Mouse (Mus musculus) myocyte (in vitro differentiated cells): ENCODE results near the gene Kcna10. TPM values are rescaled to one million over a fixed set of nuclear protein-coding genes. Genes with fewer than 3 reads are reported as not detected.

Experiments
- H3K27me3 ChIP-seq: one replicate; pipeline ENCODE4 v1.6.1; 2011; ENCODE audit not compliant: control insufficient read depth, insufficient read depth, insufficient read length
- H3K36me3 ChIP-seq: one replicate; pipeline ENCODE4 v1.6.1; 2011; ENCODE audit not compliant: control insufficient read depth, insufficient read depth
- H3K4me2 ChIP-seq: one replicate; pipeline ENCODE4 v1.6.1; 2011; ENCODE audit warnings: low read depth, control low read depth
- H3K4me3 ChIP-seq: one replicate; pipeline ENCODE4 v1.5.1; 2011; ENCODE audit warnings: mild to moderate bottlenecking, control low read depth, moderate library complexity
- H3K79me2 ChIP-seq: one replicate; pipeline ENCODE4 v1.6.1; 2011; ENCODE audit not compliant: control insufficient read depth, insufficient read depth
- H3ac ChIP-seq: one replicate; pipeline ENCODE4 v1.6.1; 2011; ENCODE audit not compliant: control insufficient read depth, insufficient read length
- CEBPB ChIP-seq: IDR thresholded peaks from 2 replicates; pipeline ENCODE4 v1.6.1; 2011; ENCODE audit warnings: mild to moderate bottlenecking, moderate library complexity; ENCODE audit not compliant: poor library complexity, insufficient read depth, severe bottlenecking
- E2F4 ChIP-seq: IDR thresholded peaks from one replicate; pipeline ENCODE4 v1.6.1; 2011; ENCODE audit warnings: mild to moderate bottlenecking, control low read depth, moderate library complexity; ENCODE audit not compliant: insufficient read depth
- MAX ChIP-seq: IDR thresholded peaks from one replicate; pipeline ENCODE4 v1.6.1; 2011; ENCODE audit warnings: low read depth, mild to moderate bottlenecking, control low read depth
- MYOD1 ChIP-seq, 3 experiments: IDR thresholded peaks; one replicate each; pipeline ENCODE4 v1.6.1; 2011; ENCODE audit warnings: control low read depth in 2 of 3, low read depth in 2 of 3, mild to moderate bottlenecking in 2 of 3, moderate library complexity in 1 of 3; ENCODE audit not compliant: insufficient read length in 2 of 3, control insufficient read depth in 1 of 3
- MYOG ChIP-seq, 3 experiments: IDR thresholded peaks; one replicate each; pipeline ENCODE4 v1.6.1; 2011; ENCODE audit warnings: control low read depth in 2 of 3, low read depth in 2 of 3, mild to moderate bottlenecking in 2 of 3; ENCODE audit not compliant: insufficient read length in 2 of 3, control insufficient read depth in 1 of 3, insufficient read depth in 1 of 3
- POLR2A ChIP-seq: IDR thresholded peaks from one replicate; pipeline ENCODE4 v1.6.1; 2011; ENCODE audit warnings: low read depth, mild to moderate bottlenecking, control low read depth, moderate library complexity; ENCODE audit not compliant: insufficient read length
- POLR2AphosphoS2 ChIP-seq: IDR thresholded peaks from one replicate; pipeline ENCODE4 v1.6.1; 2011; ENCODE audit warnings: low read depth, control low read depth; ENCODE audit not compliant: insufficient read length
- REST ChIP-seq: IDR thresholded peaks from one replicate; pipeline ENCODE4 v1.6.1; 2011; ENCODE audit warnings: mild to moderate bottlenecking, control low read depth, moderate library complexity; ENCODE audit not compliant: insufficient read depth, insufficient read length
- SRF ChIP-seq: IDR thresholded peaks from one replicate; pipeline ENCODE4 v1.6.1; 2011; ENCODE audit warnings: low read depth; ENCODE audit not compliant: control insufficient read depth, insufficient read length
- TCF12 ChIP-seq: IDR thresholded peaks from one replicate; pipeline ENCODE4 v1.6.1; 2011; ENCODE audit warnings: mild to moderate bottlenecking, control low read depth; ENCODE audit not compliant: poor library complexity, insufficient read depth, severe bottlenecking
- TCF3 ChIP-seq: IDR thresholded peaks from one replicate; pipeline ENCODE4 v1.6.1; 2011; ENCODE audit warnings: low read depth, control low read depth; ENCODE audit not compliant: insufficient read length
- USF1 ChIP-seq: IDR thresholded peaks from one replicate; pipeline ENCODE4 v1.6.1; 2011; ENCODE audit warnings: low read depth, mild to moderate bottlenecking, control low read depth, moderate library complexity
- polyA plus RNA-seq: library from polyadenylated mRNA; unstranded; fragments of >200 nt; fragmentation: generic; extraction: Trizol; gene quantifications from one replicate; pipeline ENCODE4 v1.2.1, GENCODE M21; 2012; ENCODE audit warnings: missing spikeins

Kcna10 gene
- polyA plus RNA-seq, 1 experiment = not detected

- H3K27me3 ChIP-seq = no peaks in the 10 kb centered on the region
- no peaks in the 10 kb centered on the region for H3K36me3 ChIP-seq
- TF ChIP-seq MYOD1 (IDR thresholded peaks at IDR 0.05; ENCODE audit: control insufficient read depth in 1 of 3, insufficient read length in 2 of 3, low read depth in 2 of 3) (no peak), CEBPB (no peak), TCF12 (no peak), POLR2A (no peak), E2F4 (no peak), MAX (no peak), USF1 (no peak), POLR2AphosphoS2 (no peak), REST (no peak), MYOG (IDR thresholded peaks at IDR 0.05; ENCODE audit: control insufficient read depth in 1 of 3, insufficient read depth in 1 of 3, insufficient read length in 2 of 3, low read depth in 2 of 3) (no peak), TCF3 (no peak), SRF (no peak)
- H3K4me2 ChIP-seq = no peak overlapping the region
- no peak overlapping the region for H3ac ChIP-seq
- no peak overlapping the region for H3K4me3 ChIP-seq
- no peaks in the 10 kb centered on the region for H3K79me2 ChIP-seq
These were observed 7.4 kb upstream of the Kcna10 start for GRCm38 (mm10) chr3:107175486-107175885.

GRCm38 (mm10) chr3:107176501-107176900 is 6.4 kb upstream of the Kcna10 start:
- TF ChIP-seq POLR2AphosphoS2 = no peak
- TF ChIP-seq MYOG (IDR thresholded peaks at IDR 0.05; ENCODE audit: control insufficient read depth in 1 of 3, insufficient read depth in 1 of 3, insufficient read length in 2 of 3, low read depth in 2 of 3) = no peak
- no peak for TF ChIP-seq REST
- Histone ChIP-seq H3K36me3 (no peaks in the 10 kb centered on the region), H3K4me3 (no peak overlapping the region), H3ac (no peak overlapping the region), H3K27me3 (no peaks in the 10 kb centered on the region), H3K79me2 (no peaks in the 10 kb centered on the region), H3K4me2 (no peak overlapping the region)

GRCm38 (mm10) chr3:107180860-107181259 is 2.0 kb upstream of the Kcna10 start:
- Histone ChIP-seq H3K4me3 (no peak overlapping the region), H3K27me3 (peaks cover 14% of the 10 kb centered on the region), H3K36me3 (no peaks in the 10 kb centered on the region), H3K4me2 (no peak overlapping the region), H3ac (no peak overlapping the region), H3K79me2 (no peaks in the 10 kb centered on the region)
- TF ChIP-seq POLR2A (no peak), MAX (no peak), SRF (no peak), MYOD1 (IDR thresholded peaks at IDR 0.05; ENCODE audit: control insufficient read depth in 1 of 3, insufficient read length in 2 of 3, low read depth in 2 of 3) (no peak), USF1 (no peak), TCF12 (no peak)

- peaks cover 29% of the 10 kb centered on the region for H3K27me3 ChIP-seq
- H3K79me2 ChIP-seq = no peaks in the 10 kb centered on the region
- no peaks in the 10 kb centered on the region for H3K36me3 ChIP-seq
- no peak overlapping the region for H3K4me3 ChIP-seq
- no peak for TF ChIP-seq USF1
- no peak for TF ChIP-seq TCF3
- no peak for TF ChIP-seq REST
- TF ChIP-seq POLR2AphosphoS2 = no peak
- no peak for TF ChIP-seq E2F4
- TF ChIP-seq SRF = no peak
- TF ChIP-seq MAX = no peak
- no peak for TF ChIP-seq POLR2A
- no peak for TF ChIP-seq MYOD1 (IDR thresholded peaks at IDR 0.05; ENCODE audit: control insufficient read depth in 1 of 3, insufficient read length in 2 of 3, low read depth in 2 of 3)
- TF ChIP-seq MYOG (IDR thresholded peaks at IDR 0.05; ENCODE audit: control insufficient read depth in 1 of 3, insufficient read depth in 1 of 3, insufficient read length in 2 of 3, low read depth in 2 of 3) = no peak
- TF ChIP-seq CEBPB = no peak
- no peak for TF ChIP-seq TCF12
- no peak overlapping the region for H3ac ChIP-seq
- no peak overlapping the region for H3K4me2 ChIP-seq
These were observed 322 bp downstream of the Kcna10 start for GRCm38 (mm10) chr3:107183178-107183577.

- Histone ChIP-seq H3ac (no peak overlapping the region), H3K4me3 (no peak overlapping the region), H3K4me2 (no peak overlapping the region), H3K36me3 (no peaks in the 10 kb centered on the region), H3K79me2 (no peaks in the 10 kb centered on the region), H3K27me3 (peaks cover 29% of the 10 kb centered on the region)
- TF ChIP-seq MYOD1 (IDR thresholded peaks at IDR 0.05; ENCODE audit: control insufficient read depth in 1 of 3, insufficient read length in 2 of 3, low read depth in 2 of 3) = no peak
- TF ChIP-seq MAX = no peak
- no peak for TF ChIP-seq POLR2A
- TF ChIP-seq TCF12 = no peak
- no peak for TF ChIP-seq POLR2AphosphoS2
- TF ChIP-seq E2F4 = no peak
- no peak for TF ChIP-seq TCF3
- no peak for TF ChIP-seq REST
- no peak for TF ChIP-seq MYOG (IDR thresholded peaks at IDR 0.05; ENCODE audit: control insufficient read depth in 1 of 3, insufficient read depth in 1 of 3, insufficient read length in 2 of 3, low read depth in 2 of 3)
- no peak for TF ChIP-seq CEBPB
- no peak for TF ChIP-seq USF1
These were observed 2.7 kb downstream of the Kcna10 start for GRCm38 (mm10) chr3:107185597-107185996.
